Mouse (Mus musculus) liver, embryonic 14.5 days (tissue): ENCODE measurements at regions not wholly inside any gene's neighbourhood (a gene's known extent, or its start where the extent isn't known, plus 50 kb on each side); places are given as distances from the start of the nearest gene placed in this dataset.

Experiments used
- CTCF ChIP-seq: IDR thresholded peaks from 2 replicates; pipeline ENCODE4 v1.5.1; 2016; ENCODE audit warnings: antibody characterized with exemption, low read depth, control low read depth
- EP300 ChIP-seq: IDR thresholded peaks from 2 replicates; pipeline ENCODE4 v1.6.1; 2016; ENCODE audit warnings: antibody characterized with exemption, low read depth

DNA sequence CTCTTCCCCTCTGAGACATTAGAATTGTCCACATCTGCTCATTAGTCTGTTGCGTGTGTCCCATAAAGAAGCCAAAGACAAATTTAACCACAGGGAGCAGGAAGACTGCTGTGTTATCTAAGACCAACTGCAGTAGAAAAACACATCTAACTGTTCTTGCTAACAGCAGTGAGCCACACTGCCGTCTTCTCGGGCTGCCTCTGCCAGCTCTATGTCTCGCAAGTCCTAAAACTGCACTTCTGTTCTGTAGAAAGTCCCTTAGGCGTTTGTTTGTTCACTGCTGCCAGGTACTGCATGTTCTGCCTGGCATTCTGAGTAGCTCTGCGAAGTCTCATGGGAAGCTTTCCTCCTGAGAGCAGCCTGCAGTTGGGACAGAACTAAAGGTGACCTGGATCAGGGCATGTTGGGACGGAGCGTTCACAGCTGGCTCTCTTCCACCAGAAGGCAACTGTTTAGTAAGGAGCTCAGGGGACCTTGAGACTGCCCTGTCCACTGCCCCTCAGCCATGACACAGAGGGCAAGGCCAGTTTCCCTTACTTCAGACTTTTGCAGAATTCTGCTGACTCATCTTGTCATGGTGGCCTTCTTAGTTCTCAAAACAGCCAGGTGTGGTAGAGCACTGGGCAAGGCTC is 157.4 kb upstream of the Nampt start:
- TF ChIP-seq CTCF (no peak), EP300 (no peak)
